Mouse (Mus musculus) liver, embryonic 14.5 days (tissue): Measurements from ENCODE around the gene Acot7.

Source experiments
- CTCF ChIP-seq: IDR thresholded peaks from 2 replicates; pipeline ENCODE4 v1.5.1; 2016; ENCODE audit warnings: antibody characterized with exemption, low read depth, control low read depth
- EP300 ChIP-seq: IDR thresholded peaks from 2 replicates; pipeline ENCODE4 v1.6.1; 2016; ENCODE audit warnings: antibody characterized with exemption, low read depth

GRCm38 (mm10) chr4:152159285-152159678, 18.7 kb upstream of the Acot7 start:
- TF ChIP-seq CTCF (peak; percentile 3; the same call in 1 of the 2 replicates), EP300 (no peak)
